Mouse (Mus musculus) left cerebral cortex, postnatal 10 days (tissue): ENCODE results near the gene Zfp82. TPM values are rescaled to one million over a fixed set of nuclear protein-coding genes. Genes with fewer than 3 reads are reported as not detected.

Experiments used
- microRNA-seq: library from miRNA; unstranded; fragments of <30 nt; microRNA quantifications from one replicate; pipeline ENCODE4 v1.2.0, GENCODE M21; 2022
- total RNA-seq, 2 experiments: library from RNA; stranded (reverse); gene quantifications; 2 replicates each; pipeline ENCODE4 v1.2.3; 2021

Gene Zfp82
- total RNA-seq, 2 experiments from 2014 or later: 4.6 to 4.7 TPM

Small RNA genes lying within 50 kb of the gene (microRNA-seq; reads per million reads assigned to microRNA genes)
- not detected for gene Gm23368

Other genes with a start within 250 kb of the Zfp82 start
- 10 to 100 TPM; 17.0 to 24.6 TPM for gene Zfp940, start 219.2 kb downstream of the Zfp82 start, total RNA-seq
- gene Zfp420, start 212.9 kb downstream of the Zfp82 start, total RNA-seq: 10 to 100 TPM; 14.6 to 14.7 TPM
- 10 to 100 TPM; 21.4 to 21.9 TPM for gene Zfp27, start 166.3 kb downstream of the Zfp82 start, total RNA-seq
- gene Zfp383, start 164.7 kb downstream of the Zfp82 start, total RNA-seq: 1 to 10 TPM; 7.9 to 8.0 TPM
- 10 to 100 TPM; 22.6 to 23.4 TPM for gene Zfp74, start 118.8 kb downstream of the Zfp82 start, total RNA-seq
- 1 to 10 TPM; 4.1 to 5.0 TPM for gene Zfp568, start 88.9 kb downstream of the Zfp82 start, total RNA-seq
- gene Zfp14, start 21.5 kb downstream of the Zfp82 start, total RNA-seq: 1 to 10 TPM; 6.3 to 7.4 TPM
- under 1 TPM in 1 of 2 experiments, not detected in 1; 0.73 TPM for gene Gm26920, start 17.5 kb upstream of the Zfp82 start, total RNA-seq
- gene Zfp566, start 17.6 kb upstream of the Zfp82 start, total RNA-seq: 1 to 10 TPM; 5.5 to 8.3 TPM
- 10 to 100 TPM; 53.8 to 57.4 TPM for gene Zfp260, start 21.9 kb upstream of the Zfp82 start, total RNA-seq
- gene Zfp382, start 49.0 kb upstream of the Zfp82 start, total RNA-seq: 10 to 100 TPM; 30.6 to 34.5 TPM
- gene Zfp146, start 96.8 kb upstream of the Zfp82 start, total RNA-seq: 10 to 100 TPM; 43.5 to 50.7 TPM
- 1 to 10 TPM; 3.6 to 4.1 TPM for gene Cox7a1, start 111.2 kb upstream of the Zfp82 start, total RNA-seq
- 100 to 1,000 TPM; 204 TPM for gene Capns1, start 125.9 kb upstream of the Zfp82 start, total RNA-seq
- 10 to 100 TPM; 72.1 to 73.3 TPM for gene Polr2i, start 159.0 kb upstream of the Zfp82 start, total RNA-seq
- gene Tbcb, start 159.4 kb upstream of the Zfp82 start, total RNA-seq: 100 to 1,000 TPM; 176 to 206 TPM
- gene Ovol3, start 162.8 kb upstream of the Zfp82 start, total RNA-seq: not detected
- under 1 TPM in 1 of 2 experiments, not detected in 1; 0.51 TPM for gene Thap8, start 207.2 kb upstream of the Zfp82 start, total RNA-seq
- gene Wdr62, start 207.5 kb upstream of the Zfp82 start, total RNA-seq: 1 to 10 TPM; 2.5 to 3.5 TPM
- gene Clip3, start 218.8 kb upstream of the Zfp82 start, total RNA-seq: 100 to 1,000 TPM; 495 to 497 TPM
- 10 to 100 TPM; 45.9 to 47.5 TPM for gene Alkbh6, start 235.8 kb upstream of the Zfp82 start, total RNA-seq
- gene Syne4, start 241.9 kb upstream of the Zfp82 start, total RNA-seq: 1 to 10 TPM; 5.4 to 7.5 TPM
- gene E130208F15Rik, start 248.8 kb upstream of the Zfp82 start, total RNA-seq: under 1 TPM; 0.45 to 0.67 TPM